Mouse (Mus musculus) heart, adult 2 months (tissue): Measurements from ENCODE around the gene Trio. TPM values are rescaled to one million over a fixed set of nuclear protein-coding genes. Genes with fewer than 3 reads are reported as not detected.

Experiments
- DNase-seq, 2 experiments: peaks; one replicate each; pipeline ENCODE4 v3.0.0; 2021
- H3K27ac ChIP-seq: fragments of 200-600 bp; 2 replicates; pipeline ENCODE4 v1.8.1; 2022
- H3K27me3 ChIP-seq: fragments of 200-500 bp; 2 replicates; pipeline ENCODE4 v1.6.1; 2012; ENCODE audit warnings: mild to moderate bottlenecking, low read length, inconsistent platforms, mixed read lengths; ENCODE audit not compliant: control insufficient read depth, insufficient read depth
- H3K36me3 ChIP-seq: fragments of 200-500 bp; 2 replicates; pipeline ENCODE4 v1.6.1; 2012; ENCODE audit warnings: low read length, inconsistent platforms; ENCODE audit not compliant: control insufficient read depth, insufficient read depth
- H3K4me1 ChIP-seq: fragments of 200-500 bp; 2 replicates; pipeline ENCODE4 v1.6.1; 2011; ENCODE audit warnings: low read length; ENCODE audit not compliant: control insufficient read depth, insufficient read depth
- H3K4me3 ChIP-seq: fragments of 200-600 bp; 2 replicates; pipeline ENCODE4 v1.8.1; 2022
- H3K79me2 ChIP-seq: fragments of 200-500 bp; replicated peaks from 2 replicates; pipeline ENCODE4 v1.6.1; 2012; ENCODE audit warnings: mild to moderate bottlenecking, inconsistent platforms, low read length, moderate library complexity, mixed read lengths; ENCODE audit not compliant: control insufficient read depth, insufficient read depth
- H3K9ac ChIP-seq: fragments of 200-500 bp; 2 replicates; pipeline ENCODE4 v1.6.1; 2012; ENCODE audit warnings: low read depth, mild to moderate bottlenecking, control low read depth, inconsistent platforms, low read length, mixed read lengths
- CTCF ChIP-seq: fragments of 200-600 bp; IDR thresholded peaks from 2 replicates; pipeline ENCODE4 v1.8.1; 2022; ENCODE audit warnings: antibody characterized with exemption, mild to moderate bottlenecking, moderate library complexity
- EP300 ChIP-seq: fragments of 200-500 bp; IDR thresholded peaks from 2 replicates; pipeline ENCODE4 v1.6.1; 2011; ENCODE audit warnings: low read depth, low read length, control low read depth; ENCODE audit not compliant: insufficient read depth
- POLR2A ChIP-seq: fragments of 200-500 bp; IDR thresholded peaks from 2 replicates; pipeline ENCODE4 v1.6.1; 2011; ENCODE audit warnings: mild to moderate bottlenecking, low read depth, low read length, control low read depth; ENCODE audit not compliant: insufficient read depth
- WGBS: fragments of 180-500 bp; shearing (Covaris S2); methylation state at CpG from one replicate; pipeline ENCODE4 v1.1.7; 2018; 5-methylcytosine and 5-hydroxymethylcytosine counted together
- intact Hi-C: fragments of 180-260 bp; cut with DNase I; formaldehyde crosslinking; loops from one replicate; pipeline ENCODE4 v1.15.1; 2025
- polyA plus RNA-seq: library from polyadenylated mRNA; depleted of rRNA; stranded (reverse); fragments of >200 nt; gene quantifications from 2 replicates; pipeline ENCODE4 v1.2.3, GENCODE M21; 2012
- total RNA-seq, 2 experiments: library from RNA; stranded (reverse); gene quantifications; 2 replicates each; pipeline ENCODE4 v1.2.3; 2021

Trio gene
- total and polyA plus RNA-seq, 3 experiments = 28.0 to 44.2 (median 33.8) TPM

GRCm38 (mm10) chr15:27925004-27925635 lies 100.5 kb downstream of the Trio start:
- WGBS = 41% methylated on average over 15 of the region's 15 CpGs
- Histone ChIP-seq H3K27ac (peak overlapping the region; percentile 61), H3K9ac (no peak overlapping the region), H3K4me3 (no peak overlapping the region), H3K27me3 (no peaks in the 10 kb centered on the region), H3K4me1 (peaks cover 23% of the 10 kb centered on the region), H3K79me2 (peaks cover 3% of the 10 kb centered on the region), H3K36me3 (peaks cover 3% of the 10 kb centered on the region)
- DNase-seq = no peak
- intact Hi-C loops = loop anchor here (2.0 kb wide), 1 partner anchor 76 kb away; no protein-coding TSS in a partner anchor
- TF ChIP-seq EP300 (no peak), POLR2A (no peak), CTCF (no peak)

GRCm38 (mm10) chr15:27923987-27924341 lies 101.7 kb downstream of the Trio start:
- no peak overlapping the region for H3K9ac ChIP-seq
- DNase-seq = no peak
- peaks cover 4% of the 10 kb centered on the region; the same call in 1 of the 2 replicates for H3K79me2 ChIP-seq
- H3K4me1 ChIP-seq = peaks cover 26% of the 10 kb centered on the region
- H3K27ac ChIP-seq = peak overlapping the region; percentile 51
- TF ChIP-seq EP300 (no peak), POLR2A (no peak), CTCF (no peak)
- H3K36me3 ChIP-seq = peaks cover 3% of the 10 kb centered on the region
- WGBS = 16% methylated on average over 5 of the region's 5 CpGs
- no peak overlapping the region for H3K4me3 ChIP-seq
- intact Hi-C loops = loop anchor here (1.0 to 2.0 kb wide), 3 partner anchors 77 to 235 kb away; no protein-coding TSS in a partner anchor
- no peaks in the 10 kb centered on the region for H3K27me3 ChIP-seq

GRCm38 (mm10) chr15:27923280-27923986 lies 102.2 kb downstream of the Trio start:
- intact Hi-C loops = loop anchor here (1.0 to 2.0 kb wide), 2 partner anchors 103 to 235 kb away; no protein-coding TSS in a partner anchor
- H3K9ac ChIP-seq = 0 out of 2 replicates have a peak overlapping the region, but pooled peaks have one; percentile 29
- peaks cover 4% of the 10 kb centered on the region; the same call in 1 of the 2 replicates for H3K79me2 ChIP-seq
- H3K36me3 ChIP-seq = peaks cover 3% of the 10 kb centered on the region
- TF ChIP-seq POLR2A (no peak), CTCF (peak; percentile 50), EP300 (0 out of 2 replicates have a peak, but pooled peaks have one; percentile 50)
- H3K4me1 ChIP-seq = peaks cover 26% of the 10 kb centered on the region
- 7% methylated on average over 21 of the region's 21 CpGs for WGBS
- H3K27me3 ChIP-seq = no peaks in the 10 kb centered on the region
- H3K4me3 ChIP-seq = peak overlapping the region; percentile 14; the same call in 1 of the 2 replicates
- peak; percentile 80 to 88 for DNase-seq
- peak overlapping the region; percentile 51 for H3K27ac ChIP-seq

- Histone ChIP-seq H3K4me1 (peaks cover 13% of the 10 kb centered on the region), H3K27me3 (no peaks in the 10 kb centered on the region), H3K27ac (no peak overlapping the region), H3K4me3 (no peak overlapping the region), H3K36me3 (no peaks in the 10 kb centered on the region), H3K79me2 (peaks cover 3% of the 10 kb centered on the region; the same call in 1 of the 2 replicates), H3K9ac (no peak overlapping the region)
- no peak for DNase-seq
- TF ChIP-seq POLR2A (no peak), EP300 (no peak), CTCF (no peak)
- WGBS = 51% methylated on average over 3 of the region's 3 CpGs
- intact Hi-C loops = no loop called here
Measured at GRCm38 (mm10) chr15:27920751-27921150, 104.9 kb downstream of the Trio start.

GRCm38 (mm10) chr15:27919540-27919939 lies 106.1 kb downstream of the Trio start:
- 6% methylated on average over 5 of the region's 5 CpGs for WGBS

More at GRCm38 (mm10) chr15:27919540-27919939, 106.1 kb downstream of the Trio start:
- intact Hi-C loops = loop anchor here (1.0 kb wide), 2 partner anchors 107 to 263 kb away; no protein-coding TSS in a partner anchor
- TF ChIP-seq POLR2A (no peak), EP300 (0 out of 2 replicates have a peak, but pooled peaks have one; percentile 67), CTCF (peak; percentile 83)
- peak; percentile 53 to 59 for DNase-seq
- no peaks in the 10 kb centered on the region for H3K27me3 ChIP-seq
- no peak overlapping the region for H3K27ac ChIP-seq
- no peaks in the 10 kb centered on the region for H3K36me3 ChIP-seq
- H3K4me3 ChIP-seq = no peak overlapping the region
- H3K4me1 ChIP-seq = peaks cover 8% of the 10 kb centered on the region
- H3K9ac ChIP-seq = no peak overlapping the region
- peaks cover 3% of the 10 kb centered on the region; the same call in 1 of the 2 replicates for H3K79me2 ChIP-seq
